Mouse (Mus musculus) embryonic facial prominence, embryonic 14.5 days (tissue): Measurements from ENCODE around the gene Gucy2e. TPM values are rescaled to one million over a fixed set of nuclear protein-coding genes. Genes with fewer than 3 reads are reported as not detected.

Experiments used
- ATAC-seq: fragments of 200-750 bp; cut with Nextera tagmentation; 2 replicates; pipeline ENCODE4 v1.8.0; 2017; ENCODE audit warnings: low read depth, moderate number of reproducible peaks, moderate TSS enrichment
- DNase-seq: peaks from one replicate; pipeline ENCODE4 v3.0.0-alpha.2; 2015; ENCODE audit warnings: low spot score
- H3K27ac ChIP-seq: fragments of 300-500 bp; sonication (generic); replicated peaks from 2 replicates; pipeline ENCODE4 v1.5.1; 2014; ENCODE audit warnings: low read depth, mild to moderate bottlenecking, low read length, moderate library complexity
- H3K27me3 ChIP-seq: fragments of 300-500 bp; sonication (generic); replicated peaks from 2 replicates; pipeline ENCODE4 v1.6.1; 2014; ENCODE audit warnings: low read length; ENCODE audit not compliant: control insufficient read depth, insufficient read depth
- H3K36me3 ChIP-seq: fragments of 300-500 bp; sonication (generic); 2 replicates; pipeline ENCODE4 v1.6.1; 2014; ENCODE audit warnings: low read length, mixed read lengths; ENCODE audit not compliant: control insufficient read depth, insufficient read depth
- H3K4me1 ChIP-seq: fragments of 300-500 bp; sonication (generic); 2 replicates; pipeline ENCODE4 v1.6.1; 2014; ENCODE audit warnings: antibody characterized with exemption, low read length; ENCODE audit not compliant: control insufficient read depth, insufficient read depth
- H3K4me2 ChIP-seq: fragments of 300-500 bp; sonication (generic); 2 replicates; pipeline ENCODE4 v1.6.1; 2014; ENCODE audit warnings: low read depth, mild to moderate bottlenecking, low read length, moderate library complexity, mixed read lengths
- H3K4me3 ChIP-seq: fragments of 300-500 bp; sonication (generic); 2 replicates; pipeline ENCODE4 v1.5.1; 2014; ENCODE audit warnings: low read depth, mild to moderate bottlenecking, low read length
- H3K9ac ChIP-seq: fragments of 300-500 bp; sonication (generic); 2 replicates; pipeline ENCODE4 v1.6.1; 2014; ENCODE audit warnings: low read depth, mild to moderate bottlenecking, low read length, moderate library complexity, mixed read lengths
- H3K9me3 ChIP-seq: fragments of 300-500 bp; sonication (generic); 2 replicates; pipeline ENCODE4 v1.6.1; 2016; ENCODE audit warnings: low read length; ENCODE audit not compliant: control insufficient read depth
- WGBS: fragments of 180-500 bp; shearing (Covaris S2); extraction: QIAGEN DNeasy Blood & Tissue Kit; methylation state at CpG from one replicate; pipeline ENCODE4 v1.1.7; 2014; 5-methylcytosine and 5-hydroxymethylcytosine counted together
- polyA plus RNA-seq: library from polyadenylated mRNA; unstranded; fragments of >200 nt; fragmentation: Nextera tagmentation; extraction: Ambion mirVana; gene quantifications from 2 replicates; pipeline ENCODE4 v1.2.1, GENCODE M21; 2014

The Gucy2e gene
- polyA plus RNA-seq, 1 experiment from 2014 or later, result 0.15 TPM

- 84% methylated on average over 3 of the region's 3 CpGs for WGBS
- Histone ChIP-seq H3K4me3 (no peak overlapping the region), H3K27me3 (no peaks in the 10 kb centered on the region), H3K9ac (no peak overlapping the region), H3K27ac (no peak overlapping the region), H3K36me3 (no peaks in the 10 kb centered on the region), H3K4me2 (no peak overlapping the region), H3K4me1 (no peaks in the 10 kb centered on the region), H3K9me3 (no peaks in the 10 kb centered on the region)
- DNase-seq (no peak), ATAC-seq (no peak)
These were observed 58.3 kb downstream of the Gucy2e start for GRCm38 (mm10) chr11:69178525-69178924.

GRCm38 (mm10) chr11:69174722-69175121 is 62.1 kb downstream of the Gucy2e start:
- ATAC-seq (no peak), DNase-seq (no peak)
- 85% methylated on average over 7 of the region's 7 CpGs for WGBS
- Histone ChIP-seq H3K27ac (no peak overlapping the region), H3K4me3 (no peak overlapping the region), H3K9me3 (no peaks in the 10 kb centered on the region), H3K36me3 (no peaks in the 10 kb centered on the region), H3K4me1 (no peaks in the 10 kb centered on the region), H3K9ac (no peak overlapping the region), H3K4me2 (no peak overlapping the region), H3K27me3 (no peaks in the 10 kb centered on the region)

- Histone ChIP-seq H3K4me3 (no peak overlapping the region), H3K9ac (no peak overlapping the region), H3K4me1 (no peaks in the 10 kb centered on the region), H3K9me3 (no peaks in the 10 kb centered on the region), H3K36me3 (no peaks in the 10 kb centered on the region), H3K4me2 (no peak overlapping the region), H3K27ac (no peak overlapping the region), H3K27me3 (no peaks in the 10 kb centered on the region)
- no peak for DNase-seq
- ATAC-seq, result no peak
- 88% methylated on average over 2 of the region's 2 CpGs for WGBS
These were observed 64.2 kb downstream of the Gucy2e start for GRCm38 (mm10) chr11:69172606-69173005.

GRCm38 (mm10) chr11:69171626-69172025 is 65.2 kb downstream of the Gucy2e start:
- Histone ChIP-seq H3K36me3 (no peaks in the 10 kb centered on the region), H3K27me3 (no peaks in the 10 kb centered on the region), H3K4me2 (no peak overlapping the region), H3K4me1 (no peaks in the 10 kb centered on the region), H3K9ac (no peak overlapping the region), H3K4me3 (no peak overlapping the region), H3K9me3 (no peaks in the 10 kb centered on the region), H3K27ac (no peak overlapping the region)
- 22% methylated on average over 7 of the region's 7 CpGs for WGBS
- peak; percentile 57; the same call in 1 of the 2 replicates for ATAC-seq
- DNase-seq, result peak; percentile 80

GRCm38 (mm10) chr11:69169313-69169712 is 67.5 kb downstream of the Gucy2e start:
- no peaks in the 10 kb centered on the region for H3K27me3 ChIP-seq
- 84% methylated on average over 12 of the region's 12 CpGs for WGBS
- no peak overlapping the region for H3K4me3 ChIP-seq
- no peaks in the 10 kb centered on the region for H3K9me3 ChIP-seq
- ATAC-seq (no peak), DNase-seq (no peak)
- no peaks in the 10 kb centered on the region for H3K36me3 ChIP-seq
- H3K4me2 ChIP-seq, result no peak overlapping the region
- H3K4me1 ChIP-seq, result no peaks in the 10 kb centered on the region
- H3K9ac ChIP-seq, result no peak overlapping the region
- no peak overlapping the region for H3K27ac ChIP-seq

Other genes starting within 250 kb of the Gucy2e start
- 19.1 and 21.9 TPM in 2 replicates for gene Pfas, start 228.6 kb downstream of the Gucy2e start, polyA plus RNA-seq
- gene Ctc1, start 221.1 kb downstream of the Gucy2e start, polyA plus RNA-seq, result 36.5 and 47.3 TPM in 2 replicates
- gene Aurkb, start 191.4 kb downstream of the Gucy2e start, polyA plus RNA-seq, result 92.5 and 112 TPM in 2 replicates
- 12.1 and 12.4 TPM in 2 replicates for gene Borcs6, start 177.3 kb downstream of the Gucy2e start, polyA plus RNA-seq
- gene Tmem107, start 166.2 kb downstream of the Gucy2e start, polyA plus RNA-seq, result 65.6 and 87.8 TPM in 2 replicates
- gene Vamp2, start 148.5 kb downstream of the Gucy2e start, polyA plus RNA-seq, result 89.1 and 97.0 TPM in 2 replicates
- 21.5 and 28.2 TPM in 2 replicates for gene Per1, start 141.8 kb downstream of the Gucy2e start, polyA plus RNA-seq
- gene Hes7, start 116.6 kb downstream of the Gucy2e start, polyA plus RNA-seq, result 0.21 and 0.45 TPM in 2 replicates
- gene 9130213A22Rik, start 114.4 kb downstream of the Gucy2e start, polyA plus RNA-seq, result 0.14 and 0.63 TPM in 2 replicates
- 0.39 and 1.9 TPM in 2 replicates for gene Aloxe3, start 111.1 kb downstream of the Gucy2e start, polyA plus RNA-seq
- 0.62 and 4.8 TPM in 2 replicates for gene Alox12b, start 80.0 kb downstream of the Gucy2e start, polyA plus RNA-seq
- 0.22 TPM in 1 of 2 replicates, not detected in the other for gene Alox8, start 39.2 kb downstream of the Gucy2e start, polyA plus RNA-seq
- gene Cntrob, start 86.7 kb upstream of the Gucy2e start, polyA plus RNA-seq, result 12.4 and 15.7 TPM in 2 replicates
- 147 and 164 TPM in 2 replicates for gene Trappc1, start 86.9 kb upstream of the Gucy2e start, polyA plus RNA-seq
- 1.7 and 2.0 TPM in 2 replicates for gene Kcnab3, start 89.2 kb upstream of the Gucy2e start, polyA plus RNA-seq
- gene Rnf227, start 103.4 kb upstream of the Gucy2e start, polyA plus RNA-seq, result 15.6 and 17.1 TPM in 2 replicates
- gene Chd3, start 132.4 kb upstream of the Gucy2e start, polyA plus RNA-seq, result 68.9 and 73.3 TPM in 2 replicates
- gene Naa38, start 158.5 kb upstream of the Gucy2e start, polyA plus RNA-seq, result 160 and 177 TPM in 2 replicates
- gene Cyb5d1, start 158.6 kb upstream of the Gucy2e start, polyA plus RNA-seq, result 23.8 and 24.2 TPM in 2 replicates
- 19.2 and 21.0 TPM in 2 replicates for gene Tmem88, start 161.2 kb upstream of the Gucy2e start, polyA plus RNA-seq
- gene Kdm6b, start 176.6 kb upstream of the Gucy2e start, polyA plus RNA-seq, result 24.2 and 24.3 TPM in 2 replicates